Mouse (Mus musculus) midbrain, embryonic 10.5 days (tissue): ENCODE data around the gene Ykt6. TPM values are rescaled to one million over a fixed set of nuclear protein-coding genes. Genes with fewer than 3 reads are reported as not detected.
"Not testable (repeated sequence)": the region's sequence is repeated elsewhere in the genome, so short reads cannot be mapped to it uniquely, and the experiment has no call there.

Experiments used
- DNase-seq: peaks from one replicate; pipeline ENCODE4 v3.0.0-alpha.2; 2017; ENCODE audit warnings: low spot score
- H3K27ac ChIP-seq: fragments of 300-500 bp; sonication (generic); replicated peaks from 2 replicates; pipeline ENCODE4 v1.5.1; 2016; ENCODE audit warnings: mild to moderate bottlenecking
- H3K27me3 ChIP-seq: fragments of 300-500 bp; sonication (generic); 2 replicates; pipeline ENCODE4 v1.6.1; 2016; ENCODE audit warnings: low read depth, mild to moderate bottlenecking; ENCODE audit not compliant: poor library complexity, severe bottlenecking
- H3K36me3 ChIP-seq: fragments of 300-500 bp; sonication (generic); 2 replicates; pipeline ENCODE4 v1.6.1; 2016; ENCODE audit warnings: mild to moderate bottlenecking, moderate library complexity
- H3K4me1 ChIP-seq: fragments of 300-500 bp; sonication (generic); 2 replicates; pipeline ENCODE4 v1.6.1; 2016
- H3K4me3 ChIP-seq: fragments of 300-500 bp; sonication (generic); 2 replicates; pipeline ENCODE4 v1.5.1; 2016; ENCODE audit warnings: mild to moderate bottlenecking, moderate library complexity
- H3K9me3 ChIP-seq: fragments of 300-500 bp; sonication (generic); replicated peaks from 2 replicates; pipeline ENCODE4 v1.6.1; 2016; ENCODE audit warnings: mild to moderate bottlenecking
- WGBS: fragments of 180-500 bp; shearing (Covaris S2); methylation state at CpG from one replicate; pipeline ENCODE4 v1.1.7; 2016; 5-methylcytosine and 5-hydroxymethylcytosine counted together
- polyA plus RNA-seq: library from polyadenylated mRNA; unstranded; fragments of >200 nt; fragmentation: Nextera tagmentation; extraction: Ambion mirVana; gene quantifications from 2 replicates; pipeline ENCODE4 v1.2.1, GENCODE M21; 2016

Gene Ykt6
- polyA plus RNA-seq, 1 experiment from 2014 or later: 54.5 TPM

- Histone ChIP-seq H3K27me3 (0 out of 2 replicates have a peak, but pooled peaks cover 6% of the 10 kb centered on the region), H3K4me3 (no peak overlapping the region), H3K4me1 (peaks cover 5% of the 10 kb centered on the region; the same call in 1 of the 2 replicates), H3K36me3 (no peaks in the 10 kb centered on the region), H3K9me3 (no peaks in the 10 kb centered on the region), H3K27ac (no peak overlapping the region)
- no peak for DNase-seq
- WGBS: 36% methylated on average over 17 of the region's 17 CpGs
Measured at GRCm38 (mm10) chr11:5920323-5920960, 35.1 kb upstream of the Ykt6 start.

- no peaks in the 10 kb centered on the region for H3K36me3 ChIP-seq
- peaks cover 5% of the 10 kb centered on the region; the same call in 1 of the 2 replicates for H3K4me1 ChIP-seq
- no peak overlapping the region for H3K27ac ChIP-seq
- no peak for DNase-seq
- WGBS: 68% methylated on average over 8 of the region's 8 CpGs
- 0 out of 2 replicates have a peak, but pooled peaks cover 6% of the 10 kb centered on the region for H3K27me3 ChIP-seq
- no peak overlapping the region for H3K4me3 ChIP-seq
- peaks cover 7% of the 10 kb centered on the region; the same call in 1 of the 2 replicates for H3K9me3 ChIP-seq
Measured at GRCm38 (mm10) chr11:5924699-5925098, 30.8 kb upstream of the Ykt6 start.

GRCm38 (mm10) chr11:5926696-5927220 lies 28.7 kb upstream of the Ykt6 start:
- no peaks in the 10 kb centered on the region for H3K27me3 ChIP-seq
- no peak for DNase-seq
- H3K9me3 ChIP-seq: peaks cover 11% of the 10 kb centered on the region; the same call in 1 of the 2 replicates
- no peaks in the 10 kb centered on the region for H3K36me3 ChIP-seq
- no peak overlapping the region for H3K4me3 ChIP-seq
- H3K4me1 ChIP-seq: no peaks in the 10 kb centered on the region
- no peak overlapping the region for H3K27ac ChIP-seq
- WGBS: 89% methylated on average over 3 of the region's 3 CpGs

- WGBS: 68% methylated on average over 1 of the region's 1 CpGs
- H3K27ac ChIP-seq: no peak overlapping the region
- H3K36me3 ChIP-seq: no peaks in the 10 kb centered on the region
- H3K27me3 ChIP-seq: no peaks in the 10 kb centered on the region
- no peak for DNase-seq
- peaks cover 11% of the 10 kb centered on the region; the same call in 1 of the 2 replicates for H3K9me3 ChIP-seq
- no peaks in the 10 kb centered on the region for H3K4me1 ChIP-seq
- no peak overlapping the region for H3K4me3 ChIP-seq
Measured at GRCm38 (mm10) chr11:5930578-5930977, 24.9 kb upstream of the Ykt6 start.

GRCm38 (mm10) chr11:5931947-5932346 lies 23.5 kb upstream of the Ykt6 start:
- peaks cover 11% of the 10 kb centered on the region; the same call in 1 of the 2 replicates for H3K9me3 ChIP-seq
- DNase-seq, H3K4me3 ChIP-seq, H3K27me3 ChIP-seq, H3K36me3 ChIP-seq, H3K27ac ChIP-seq, H3K4me1 ChIP-seq: not testable (repeated sequence)
- 88% methylated on average over 6 of the region's 6 CpGs for WGBS

DNA sequence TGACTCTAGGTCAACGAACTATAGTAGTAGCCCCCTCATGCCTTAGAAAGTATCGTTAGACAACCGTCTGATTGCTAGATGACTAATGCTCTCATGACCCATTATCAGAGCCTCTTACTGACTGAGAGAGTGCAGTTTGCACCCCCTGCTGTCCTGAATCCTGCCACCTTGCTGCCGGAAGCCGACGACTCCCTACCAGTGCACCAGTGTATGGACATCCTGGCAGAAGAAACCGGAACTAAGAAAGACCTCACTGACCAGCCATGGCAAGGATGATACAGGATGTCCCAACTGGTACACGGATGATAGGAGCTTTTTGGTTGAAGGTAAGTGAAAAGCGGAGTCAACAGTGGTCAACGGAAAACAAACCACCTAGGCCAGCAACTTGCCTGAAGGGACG lies 21.0 kb upstream of the Ykt6 start:
- not testable (repeated sequence) for H3K27ac ChIP-seq, DNase-seq, H3K4me3 ChIP-seq, H3K9me3 ChIP-seq, H3K27me3 ChIP-seq, H3K4me1 ChIP-seq, H3K36me3 ChIP-seq
- 94% methylated on average over 11 of the region's 11 CpGs for WGBS

DNA sequence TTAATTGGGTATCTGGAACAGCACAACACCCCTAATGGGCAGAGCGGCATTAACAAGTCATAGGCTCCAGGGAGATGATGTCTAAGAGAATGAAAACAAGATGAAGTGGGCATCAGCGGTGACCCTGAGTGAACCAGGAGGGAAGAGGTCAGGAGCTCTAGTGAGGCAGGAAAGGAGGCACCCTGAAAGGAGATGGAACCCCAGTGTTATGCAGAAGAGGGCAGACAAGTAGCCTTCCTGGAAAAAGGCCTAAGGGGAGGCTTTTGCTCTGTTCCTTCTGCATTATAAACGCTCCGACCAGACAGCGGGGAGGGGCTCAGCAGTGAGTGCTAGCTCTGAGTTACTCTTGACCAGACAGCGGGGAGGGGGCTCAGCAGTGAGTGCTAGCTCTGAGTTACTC lies 12.5 kb upstream of the Ykt6 start:
- Histone ChIP-seq H3K9me3 (no peaks in the 10 kb centered on the region), H3K27me3 (no peaks in the 10 kb centered on the region), H3K27ac (no peak overlapping the region), H3K4me1 (no peaks in the 10 kb centered on the region), H3K36me3 (no peaks in the 10 kb centered on the region), H3K4me3 (no peak overlapping the region)
- WGBS: 70% methylated on average over 6 of the region's 6 CpGs
- DNase-seq: no peak

DNA sequence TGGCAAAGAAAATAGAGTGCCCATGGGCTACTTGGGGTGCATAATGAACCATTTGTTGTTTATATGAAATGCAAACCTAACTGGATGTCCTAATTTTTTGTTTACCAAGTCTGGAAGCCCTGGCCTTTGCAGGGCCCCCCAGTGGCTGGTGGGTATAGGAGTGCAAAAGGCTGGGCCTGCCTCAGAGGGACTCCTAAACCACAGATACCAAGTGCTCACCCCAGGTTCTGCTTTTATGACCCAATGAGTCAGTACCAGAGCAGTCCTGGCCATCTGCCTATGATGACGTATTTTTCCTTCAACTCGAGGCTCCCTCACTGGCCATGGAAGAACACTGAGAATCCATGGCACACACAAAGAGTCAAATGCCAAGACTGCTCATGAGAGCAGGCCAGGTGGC lies 10.4 kb upstream of the Ykt6 start:
- H3K4me3 ChIP-seq: no peak overlapping the region
- no peaks in the 10 kb centered on the region for H3K9me3 ChIP-seq
- no peaks in the 10 kb centered on the region for H3K27me3 ChIP-seq
- no peak overlapping the region for H3K27ac ChIP-seq
- 82% methylated on average over 2 of the region's 2 CpGs for WGBS
- H3K36me3 ChIP-seq: no peaks in the 10 kb centered on the region
- DNase-seq: no peak
- peaks cover 17% of the 10 kb centered on the region for H3K4me1 ChIP-seq

DNA sequence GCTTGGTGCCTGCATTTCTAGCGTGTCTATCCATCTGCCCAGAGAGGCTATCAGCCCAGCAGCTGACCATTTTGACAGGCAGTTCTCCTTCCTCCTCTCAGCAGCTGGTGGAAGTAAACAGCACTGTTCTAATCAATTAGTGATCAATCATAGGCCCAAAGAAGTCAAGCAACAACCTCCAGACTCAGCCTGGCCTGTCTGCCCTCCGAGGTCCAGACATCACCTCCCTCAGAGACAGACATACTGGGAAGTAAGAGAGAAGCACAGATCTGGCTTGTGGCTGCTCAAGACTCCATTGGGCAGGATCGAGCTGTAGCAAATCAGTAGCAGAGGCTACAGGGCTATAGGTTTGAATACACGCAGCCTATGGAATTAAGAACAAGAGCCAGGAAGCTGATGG lies 7.7 kb upstream of the Ykt6 start:
- DNase-seq: no peak
- Histone ChIP-seq H3K27ac (no peak overlapping the region; the same call in 1 of the 2 replicates), H3K4me3 (no peak overlapping the region), H3K4me1 (peaks cover 19% of the 10 kb centered on the region), H3K27me3 (no peaks in the 10 kb centered on the region), H3K36me3 (no peaks in the 10 kb centered on the region), H3K9me3 (no peaks in the 10 kb centered on the region)
- WGBS: 72% methylated on average over 4 of the region's 4 CpGs

DNA sequence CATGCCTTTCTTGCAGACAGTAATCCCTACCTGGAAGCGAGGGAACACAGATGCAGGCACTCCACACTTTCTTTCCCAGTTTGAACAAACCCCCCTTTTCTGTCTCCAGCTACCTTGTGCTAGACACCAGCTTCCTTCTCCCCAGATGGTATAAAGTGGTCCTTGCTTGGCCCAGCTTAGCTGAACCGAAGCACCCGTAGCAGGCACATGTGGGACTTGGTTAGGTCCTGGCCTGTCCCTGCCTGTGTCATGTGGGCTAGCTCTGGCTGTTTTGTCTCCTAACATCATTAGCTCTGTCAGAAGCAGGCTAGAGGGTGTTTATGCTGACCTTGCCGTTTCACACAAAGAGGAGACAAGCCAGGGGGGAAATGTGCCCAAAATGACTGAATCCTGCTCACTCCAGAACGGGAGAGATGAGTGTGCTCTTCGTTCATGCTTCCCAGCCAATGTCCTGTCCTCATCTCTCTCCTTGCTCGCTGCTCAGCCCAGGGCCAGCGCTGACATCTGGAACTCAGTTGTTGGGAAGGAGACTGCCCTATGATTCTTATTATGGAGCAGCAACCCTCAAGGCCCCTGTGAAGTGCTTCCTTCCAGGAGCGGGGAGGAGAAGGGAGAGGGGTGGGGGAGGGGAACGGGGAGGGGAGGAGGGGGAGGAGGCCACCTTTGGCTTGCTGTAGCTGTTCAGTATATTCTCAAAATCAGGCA lies 6.8 kb upstream of the Ykt6 start:
- no peaks in the 10 kb centered on the region for H3K36me3 ChIP-seq
- peak overlapping the region; percentile 34; the same call in 1 of the 2 replicates for H3K27ac ChIP-seq
- WGBS: 64% methylated on average over 10 of the region's 10 CpGs
- DNase-seq: no peak
- no peaks in the 10 kb centered on the region for H3K9me3 ChIP-seq
- H3K4me3 ChIP-seq: no peak overlapping the region
- H3K27me3 ChIP-seq: no peaks in the 10 kb centered on the region
- H3K4me1 ChIP-seq: peaks cover 19% of the 10 kb centered on the region

- Histone ChIP-seq H3K4me1 (peaks cover 20% of the 10 kb centered on the region), H3K9me3 (no peaks in the 10 kb centered on the region), H3K27ac (peak within 1 kb of the TSS; percentile 38), H3K36me3 (no peaks in the 10 kb centered on the region), H3K4me3 (no peak within 1 kb of the TSS), H3K27me3 (no peaks in the 10 kb centered on the region)
- no peak for DNase-seq
- 64% methylated on average over 8 of the region's 8 CpGs for WGBS
Measured at GRCm38 (mm10) chr11:5949586-5950352, 5.7 kb upstream of the Ykt6 start, which contains the start of gene Gck. Gene Gck (minus strand): TSS chr11:5950081.

DNA sequence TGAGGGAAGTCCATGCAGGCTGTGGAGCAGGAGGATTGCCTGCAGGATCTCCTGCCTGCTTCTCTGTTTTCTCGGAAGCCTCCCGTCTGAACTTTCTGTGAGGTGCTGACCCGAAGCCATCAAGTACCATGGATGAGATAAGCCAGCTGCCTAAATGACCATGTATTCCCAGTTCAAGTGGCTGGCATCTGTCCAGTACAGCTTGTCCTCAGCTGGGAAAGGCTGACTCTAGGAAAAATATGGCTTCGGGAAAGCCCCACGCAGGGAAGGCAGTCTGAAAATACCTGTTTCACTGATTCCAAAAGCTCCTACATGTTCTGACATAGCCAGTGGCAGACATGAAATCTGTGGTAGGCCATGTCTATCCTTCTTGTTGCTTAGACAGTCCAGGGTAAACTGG lies 3.0 kb upstream of the Ykt6 start:
- H3K27me3 ChIP-seq: no peaks in the 10 kb centered on the region
- peaks cover 39% of the 10 kb centered on the region for H3K4me1 ChIP-seq
- 93% methylated on average over 5 of the region's 5 CpGs for WGBS
- H3K27ac ChIP-seq: no peak overlapping the region
- no peak for DNase-seq
- no peaks in the 10 kb centered on the region for H3K9me3 ChIP-seq
- H3K36me3 ChIP-seq: peaks cover 2% of the 10 kb centered on the region; the same call in 1 of the 2 replicates
- no peak overlapping the region for H3K4me3 ChIP-seq
